Mouse (Mus musculus) CH12.LX (cell line): ENCODE data around the gene Vmn2r78. TPM values are rescaled to one million over a fixed set of nuclear protein-coding genes. Genes with fewer than 3 reads are reported as not detected.
"Not testable (repeated sequence)": the region's sequence is repeated elsewhere in the genome, so short reads cannot be mapped to it uniquely, and the experiment has no call there.

Source experiments
- DNase-seq: peaks from one replicate; pipeline ENCODE4 v3.0.0-alpha.2; 2013; ENCODE audit errors: extremely low read depth
- H3K27ac ChIP-seq: 2 replicates; pipeline ENCODE4 v1.5.1; 2012; ENCODE audit warnings: low read depth, mild to moderate bottlenecking, control low read depth, moderate library complexity; ENCODE audit not compliant: insufficient read depth
- H3K27me3 ChIP-seq: replicated peaks from 2 replicates; pipeline ENCODE3; 2012; ENCODE audit warnings: inconsistent platforms
- H3K36me3 ChIP-seq, 2 experiments: replicated peaks in 1 of 2; 2 replicates each; pipeline versions ENCODE3 to v1.6.1; 2012; ENCODE audit warnings: inconsistent platforms in 1 of 2, low read length in 1 of 2, mild to moderate bottlenecking in 1 of 2, mixed read lengths in 1 of 2, moderate library complexity in 1 of 2; ENCODE audit not compliant: control insufficient read depth in 1 of 2, insufficient read depth in 1 of 2
- H3K4me1 ChIP-seq, 2 experiments: 2 replicates each; pipeline ENCODE4 v1.6.1; 2012; ENCODE audit warnings: inconsistent platforms in 1 of 2, moderate library complexity in 1 of 2; ENCODE audit not compliant: insufficient read depth in 2 of 2, control insufficient read depth in 1 of 2
- H3K4me2 ChIP-seq: 2 replicates; pipeline ENCODE4 v1.6.1; 2012; ENCODE audit warnings: low read depth, mild to moderate bottlenecking, control low read depth; ENCODE audit not compliant: poor library complexity, insufficient read depth, severe bottlenecking
- H3K4me3 ChIP-seq, 3 experiments: fragments of 150-350 bp in 1 of 3; sonication (generic) in 1 of 3; replicated peaks in 1 of 3; 2 replicates each; pipeline versions ENCODE3 to v1.5.1; 2011 to 2012; ENCODE audit warnings: low read depth in 2 of 3, low read length in 2 of 3, mild to moderate bottlenecking in 2 of 3, moderate library complexity in 2 of 3, control low read depth in 1 of 3, improper control_type of control experiment in 1 of 3, inconsistent platforms in 1 of 3, mixed read lengths in 1 of 3; ENCODE audit not compliant: poor library complexity in 1 of 3
- H3K79me2 ChIP-seq: replicated peaks from 2 replicates; pipeline ENCODE4 v1.6.1; 2012; ENCODE audit warnings: mild to moderate bottlenecking, moderate library complexity; ENCODE audit not compliant: control insufficient read depth, poor library complexity, insufficient read depth, severe bottlenecking; ENCODE audit errors: extremely low read depth
- H3K9ac ChIP-seq: 2 replicates; pipeline ENCODE4 v1.6.1; 2012; ENCODE audit warnings: low read depth, mild to moderate bottlenecking, control low read depth, moderate library complexity; ENCODE audit not compliant: insufficient read depth
- H3K9me3 ChIP-seq: replicated peaks from 2 replicates; pipeline ENCODE3; 2012; ENCODE audit warnings: low read length, inconsistent platforms, mixed read lengths
- CHD1 ChIP-seq: IDR thresholded peaks from 2 replicates; pipeline ENCODE4 v1.6.1; 2012; ENCODE audit warnings: low read depth, low read length, improper control_type of control experiment, inconsistent platforms
- CHD2 ChIP-seq: IDR thresholded peaks from 2 replicates; pipeline ENCODE4 v1.6.1; 2011; ENCODE audit warnings: low read length, improper control_type of control experiment
- HCFC1 ChIP-seq: IDR thresholded peaks from 2 replicates; pipeline ENCODE4 v1.6.1; 2012; ENCODE audit warnings: low read depth, mild to moderate bottlenecking, inconsistent platforms, low read length, improper control_type of control experiment
- JUND ChIP-seq: conservative IDR thresholded peaks from 2 replicates; pipeline ENCODE4 v1.6.1; 2011; ENCODE audit warnings: low read depth, low read length, improper control_type of control experiment
- MAX ChIP-seq: IDR thresholded peaks from 2 replicates; pipeline ENCODE4 v1.6.1; 2011; ENCODE audit warnings: low read length, improper control_type of control experiment
- MXI1 ChIP-seq: IDR thresholded peaks from 2 replicates; pipeline ENCODE4 v1.6.1; 2011; ENCODE audit warnings: mild to moderate bottlenecking, low read depth, low read length, improper control_type of control experiment
- MYC ChIP-seq: IDR thresholded peaks from 2 replicates; pipeline ENCODE4 v1.6.1; 2011; ENCODE audit warnings: low read depth, mild to moderate bottlenecking, improper control_type of control experiment, low read length
- PAX5 ChIP-seq: IDR thresholded peaks from 2 replicates; pipeline ENCODE4 v1.6.1; 2012; ENCODE audit warnings: low read length, inconsistent platforms, mixed read lengths
- POLR2AphosphoS2 ChIP-seq: IDR thresholded peaks from 2 replicates; pipeline ENCODE4 v1.6.1; 2011; ENCODE audit warnings: low read depth, low read length, improper control_type of control experiment
- RAD21 ChIP-seq: IDR thresholded peaks from 2 replicates; pipeline ENCODE4 v1.6.1; 2011; ENCODE audit warnings: low read depth, mild to moderate bottlenecking, low read length, improper control_type of control experiment, moderate library complexity
- TBP ChIP-seq: conservative IDR thresholded peaks from 2 replicates; pipeline ENCODE4 v1.6.1; 2011; ENCODE audit warnings: low read depth, low read length, improper control_type of control experiment
- USF1 ChIP-seq: IDR thresholded peaks from 2 replicates; pipeline ENCODE4 v1.6.1; 2014; ENCODE audit warnings: low read depth, mild to moderate bottlenecking, inconsistent platforms, low read length, improper control_type of control experiment
- dilution Hi-C: fragments of 300-500 bp; cut with MboI; formaldehyde crosslinking; loops from 2 replicates; pipeline ENCODE4 v1.14.3; 2020; ENCODE audit warnings: low sequenced_read_pairs; ENCODE audit not compliant: extremely low pct_unique_long_range_greater_than_20kb, extremely low pct_ligation_motif_present
- in situ Hi-C: fragments of 300-500 bp; cut with MboI; formaldehyde crosslinking; loops from 3 replicates; pipeline ENCODE4 v1.14.3; 2019; ENCODE audit warnings: low sequenced_read_pairs, low pct_ligation_motif_present, low pct_unique_long_range_greater_than_20kb, mixed read lengths
- polyA plus RNA-seq: library from polyadenylated mRNA; unstranded; fragments of >175 nt; gene quantifications from 2 replicates; pipeline ENCODE4 v1.2.1, GENCODE M21; 2012; ENCODE audit warnings: low read depth; ENCODE audit not compliant: insufficient read length
- total RNA-seq, 2 experiments: library from RNA; depleted of rRNA; stranded (reverse); fragments of 300-350 nt in 1 of 2; fragments of >200 nt in 1 of 2; gene quantifications; 2 replicates each; pipeline ENCODE4 v1.2.3; 2012 to 2014

Gene Vmn2r78
- not detected in 2 replicates for total RNA-seq (2012; rRNA removed)
- not detected in 2 replicates for total RNA-seq (2014; rRNA removed)
- polyA plus RNA-seq, result not detected in 2 replicates

GRCm38 (mm10) chr7:86914794-86915193 is at the start of gene Vmn2r78:
TSS of gene Vmn2r78 (plus strand) at chr7:86915094.
- H3K9ac ChIP-seq, H3K79me2 ChIP-seq, H3K4me3 ChIP-seq, dilution Hi-C loops, in situ Hi-C loops, H3K9me3 ChIP-seq, DNase-seq, H3K4me2 ChIP-seq, H3K36me3 ChIP-seq, H3K4me1 ChIP-seq, H3K27me3 ChIP-seq, H3K27ac ChIP-seq: not testable (repeated sequence)

GRCm38 (mm10) chr7:86889470-86890469 is 25.1 kb upstream of the Vmn2r78 start:
- Histone ChIP-seq H3K27ac (no peak overlapping the region), H3K27me3 (no peaks in the 10 kb centered on the region), H3K4me3 (no peak overlapping the region), H3K9ac (no peak overlapping the region), H3K36me3 (no peaks in the 10 kb centered on the region), H3K9me3 (peaks cover 36% of the 10 kb centered on the region), H3K4me2 (no peak overlapping the region), H3K4me1 (no peaks in the 10 kb centered on the region), H3K79me2 (no peaks in the 10 kb centered on the region)
- no peak for TF ChIP-seq USF1
- dilution Hi-C loops, result no loop called here
- no peak for DNase-seq
- in situ Hi-C loops, result no loop called here

- TF ChIP-seq HCFC1, result no peak
- TF ChIP-seq JUND, result no peak
- no peak for TF ChIP-seq TBP
- TF ChIP-seq PAX5, result no peak
- no peak for TF ChIP-seq MAX
- no peak for TF ChIP-seq POLR2AphosphoS2
- no peak for TF ChIP-seq MXI1
- no peak for TF ChIP-seq CHD2
- TF ChIP-seq RAD21, result no peak
- no peak for TF ChIP-seq MYC
- TF ChIP-seq CHD1, result no peak
- no peak for TF ChIP-seq USF1
- dilution Hi-C loops, result no loop called here
- DNase-seq, result no peak
These were observed 22.4 kb downstream of the Vmn2r78 start for GRCm38 (mm10) chr7:86937288-86937687.

More at GRCm38 (mm10) chr7:86937288-86937687, 22.4 kb downstream of the Vmn2r78 start:
- H3K36me3 ChIP-seq, result no peaks in the 10 kb centered on the region
- H3K4me3 ChIP-seq, result no peak overlapping the region
- H3K79me2 ChIP-seq, result no peaks in the 10 kb centered on the region
- H3K9me3 ChIP-seq, result peaks cover 24% of the 10 kb centered on the region
- H3K27ac ChIP-seq, result no peak overlapping the region
- H3K9ac ChIP-seq, result no peak overlapping the region
- H3K27me3 ChIP-seq, result no peaks in the 10 kb centered on the region
- no peaks in the 10 kb centered on the region for H3K4me1 ChIP-seq
- no peak overlapping the region for H3K4me2 ChIP-seq
- in situ Hi-C loops, result no loop called here
